Mouse (Mus musculus) urinary bladder, postnatal 36 days (tissue): Measurements from ENCODE around the gene Cenpi.

Experiments
- DNase-seq, 2 experiments: peaks; one replicate each; pipeline ENCODE4 v3.0.0; 2022; ENCODE audit warnings: low spot score in 2 of 2, mixed read lengths in 1 of 2

Cenpi gene

GRCm38 (mm10) chrX:134362156-134362555, 54.3 kb downstream of the Cenpi start:
- DNase-seq = no peak

- DNase-seq = no peak
These were observed 57.5 kb downstream of the Cenpi start for GRCm38 (mm10) chrX:134365421-134365820.

- no peak for DNase-seq
These were observed 58.7 kb downstream of the Cenpi start for GRCm38 (mm10) chrX:134366547-134366946.

GRCm38 (mm10) chrX:134371279-134371678, 63.4 kb downstream of the Cenpi start:
- no peak for DNase-seq

GRCm38 (mm10) chrX:134374190-134374589, 66.3 kb downstream of the Cenpi start:
- DNase-seq = no peak

- DNase-seq = no peak
These were observed 77.0 kb downstream of the Cenpi start for GRCm38 (mm10) chrX:134384896-134385295.

GRCm38 (mm10) chrX:134398972-134399371, 91.1 kb downstream of the Cenpi start:
- no peak for DNase-seq

- DNase-seq = no peak
These were observed 96.1 kb downstream of the Cenpi start, which contains the start of gene Drp2 for GRCm38 (mm10) chrX:134403863-134404583. Drp2 (plus strand) TSS chrX:134404551.

GRCm38 (mm10) chrX:134404584-134404955, 96.7 kb downstream of the Cenpi start:
- no peak for DNase-seq

- no peak for DNase-seq
These were observed 101.5 kb downstream of the Cenpi start for GRCm38 (mm10) chrX:134409354-134409900.

GRCm38 (mm10) chrX:134412096-134412495, 104.2 kb downstream of the Cenpi start:
- DNase-seq = no peak
